Mouse (Mus musculus): ENCODE results near the gene Eps15l1. TPM values are rescaled to one million over a fixed set of nuclear protein-coding genes. Genes with fewer than 3 reads are reported as not detected.
A peak's percentile ranks its signal among the peaks of the same experiment; 100 is the strongest.

The Eps15l1 gene
- polyA plus RNA-seq, 1 experiment from 2014 or later, result 68.0 TPM

GRCm38 (mm10) chr8:72349838-72350237 is 71.4 kb downstream of the Eps15l1 start:
- Histone ChIP-seq H3K4me3 (replicated peaks; ENCODE audit: low read length) (no peak overlapping the region), H3K4me2 (ENCODE audit: low read length) (no peak overlapping the region), H3K4me1 (replicated peaks; ENCODE audit: control insufficient read depth, insufficient read depth, low read length) (no peaks in the 10 kb centered on the region), H3K9ac (replicated peaks; ENCODE audit: low read depth, low read length) (no peak overlapping the region), H3K9me3 (ENCODE audit: control insufficient read depth, low read length) (no peaks in the 10 kb centered on the region), H3K27ac (ENCODE audit: low read length) (no peak overlapping the region), H3K27me3 (replicated peaks; ENCODE audit: control insufficient read depth, insufficient read depth, low read length) (no peaks in the 10 kb centered on the region), H3K36me3 (ENCODE audit: control insufficient read depth, insufficient read depth) (peaks cover 7% of the 10 kb centered on the region; the same call in 1 of the 2 replicates)
- WGBS, result 84% methylated on average over 9 of the region's 9 CpGs
- ATAC-seq, result no peak

GRCm38 (mm10) chr8:72348956-72349355 is 72.3 kb downstream of the Eps15l1 start:
- ATAC-seq, result no peak
- H3K27ac ChIP-seq (ENCODE audit: low read length), result no peak overlapping the region
- H3K9ac ChIP-seq (replicated peaks; ENCODE audit: low read depth, low read length), result no peak overlapping the region
- H3K9me3 ChIP-seq (ENCODE audit: control insufficient read depth, low read length), result no peaks in the 10 kb centered on the region
- 73% methylated on average over 1 of the region's 1 CpGs for WGBS
- peaks cover 9% of the 10 kb centered on the region; the same call in 1 of the 2 replicates for H3K36me3 ChIP-seq (ENCODE audit: control insufficient read depth, insufficient read depth)
- no peaks in the 10 kb centered on the region for H3K27me3 ChIP-seq (replicated peaks; ENCODE audit: control insufficient read depth, insufficient read depth, low read length)
- H3K4me3 ChIP-seq (replicated peaks; ENCODE audit: low read length), result no peak overlapping the region
- H3K4me2 ChIP-seq (ENCODE audit: low read length), result no peak overlapping the region
- no peaks in the 10 kb centered on the region for H3K4me1 ChIP-seq (replicated peaks; ENCODE audit: control insufficient read depth, insufficient read depth, low read length)

GRCm38 (mm10) chr8:72348114-72348513 is 73.1 kb downstream of the Eps15l1 start:
- no peaks in the 10 kb centered on the region for H3K4me1 ChIP-seq (replicated peaks; ENCODE audit: control insufficient read depth, insufficient read depth, low read length)
- WGBS, result 97% methylated on average over 2 of the region's 2 CpGs

GRCm38 (mm10) chr8:72347553-72347952 is 73.7 kb downstream of the Eps15l1 start:
- no peak for ATAC-seq
- Histone ChIP-seq H3K4me3 (replicated peaks; ENCODE audit: low read length) (no peak overlapping the region), H3K4me2 (ENCODE audit: low read length) (no peak overlapping the region), H3K9ac (replicated peaks; ENCODE audit: low read depth, low read length) (no peak overlapping the region), H3K4me1 (replicated peaks; ENCODE audit: control insufficient read depth, insufficient read depth, low read length) (no peaks in the 10 kb centered on the region), H3K27ac (ENCODE audit: low read length) (no peak overlapping the region), H3K27me3 (replicated peaks; ENCODE audit: control insufficient read depth, insufficient read depth, low read length) (no peaks in the 10 kb centered on the region), H3K36me3 (ENCODE audit: control insufficient read depth, insufficient read depth) (peaks cover 16% of the 10 kb centered on the region; the same call in 1 of the 2 replicates), H3K9me3 (ENCODE audit: control insufficient read depth, low read length) (no peaks in the 10 kb centered on the region)
- 84% methylated on average over 1 of the region's 1 CpGs for WGBS

More at GRCm38 (mm10) chr8:72348114-72348513, 73.1 kb downstream of the Eps15l1 start:
- Histone ChIP-seq H3K27ac (ENCODE audit: low read length) (no peak overlapping the region), H3K36me3 (ENCODE audit: control insufficient read depth, insufficient read depth) (peaks cover 14% of the 10 kb centered on the region; the same call in 1 of the 2 replicates), H3K9me3 (ENCODE audit: control insufficient read depth, low read length) (no peaks in the 10 kb centered on the region), H3K9ac (replicated peaks; ENCODE audit: low read depth, low read length) (no peak overlapping the region), H3K4me3 (replicated peaks; ENCODE audit: low read length) (no peak overlapping the region), H3K4me2 (ENCODE audit: low read length) (no peak overlapping the region), H3K27me3 (replicated peaks; ENCODE audit: control insufficient read depth, insufficient read depth, low read length) (no peaks in the 10 kb centered on the region)
- ATAC-seq, result no peak

GRCm38 (mm10) chr8:72343725-72344124 is 77.5 kb downstream of the Eps15l1 start:
- WGBS, result 85% methylated on average over 4 of the region's 4 CpGs
- Histone ChIP-seq H3K4me1 (replicated peaks; ENCODE audit: control insufficient read depth, insufficient read depth, low read length) (no peaks in the 10 kb centered on the region), H3K9me3 (ENCODE audit: control insufficient read depth, low read length) (no peaks in the 10 kb centered on the region), H3K9ac (replicated peaks; ENCODE audit: low read depth, low read length) (no peak overlapping the region), H3K4me3 (replicated peaks; ENCODE audit: low read length) (no peak overlapping the region), H3K4me2 (ENCODE audit: low read length) (no peak overlapping the region), H3K36me3 (ENCODE audit: control insufficient read depth, insufficient read depth) (peaks cover 29% of the 10 kb centered on the region), H3K27ac (ENCODE audit: low read length) (no peak overlapping the region), H3K27me3 (replicated peaks; ENCODE audit: control insufficient read depth, insufficient read depth, low read length) (no peaks in the 10 kb centered on the region)
- ATAC-seq, result no peak

- WGBS, result 90% methylated on average over 5 of the region's 5 CpGs
- ATAC-seq, result peak; percentile 36; the same call in 1 of the 2 replicates
- H3K4me3 ChIP-seq (replicated peaks; ENCODE audit: low read length), result no peak overlapping the region
- no peaks in the 10 kb centered on the region for H3K4me1 ChIP-seq (replicated peaks; ENCODE audit: control insufficient read depth, insufficient read depth, low read length)
- no peaks in the 10 kb centered on the region for H3K9me3 ChIP-seq (ENCODE audit: control insufficient read depth, low read length)
- H3K27ac ChIP-seq (ENCODE audit: low read length), result no peak overlapping the region
- H3K4me2 ChIP-seq (ENCODE audit: low read length), result no peak overlapping the region
- peaks cover 29% of the 10 kb centered on the region for H3K36me3 ChIP-seq (ENCODE audit: control insufficient read depth, insufficient read depth)
- no peaks in the 10 kb centered on the region for H3K27me3 ChIP-seq (replicated peaks; ENCODE audit: control insufficient read depth, insufficient read depth, low read length)
- H3K9ac ChIP-seq (replicated peaks; ENCODE audit: low read depth, low read length), result no peak overlapping the region
Observed at GRCm38 (mm10) chr8:72342556-72343300, 78.5 kb downstream of the Eps15l1 start.

GRCm38 (mm10) chr8:72337034-72337433 is 84.2 kb downstream of the Eps15l1 start:
- H3K4me3 ChIP-seq (replicated peaks; ENCODE audit: low read length), result no peak overlapping the region
- no peaks in the 10 kb centered on the region for H3K27me3 ChIP-seq (replicated peaks; ENCODE audit: control insufficient read depth, insufficient read depth, low read length)
- no peak overlapping the region for H3K27ac ChIP-seq (ENCODE audit: low read length)
- no peaks in the 10 kb centered on the region for H3K4me1 ChIP-seq (replicated peaks; ENCODE audit: control insufficient read depth, insufficient read depth, low read length)
- H3K9ac ChIP-seq (replicated peaks; ENCODE audit: low read depth, low read length), result no peak overlapping the region
- no peaks in the 10 kb centered on the region for H3K9me3 ChIP-seq (ENCODE audit: control insufficient read depth, low read length)
- no peak for ATAC-seq
- no peak overlapping the region for H3K4me2 ChIP-seq (ENCODE audit: low read length)
- H3K36me3 ChIP-seq (ENCODE audit: control insufficient read depth, insufficient read depth), result peaks cover 28% of the 10 kb centered on the region

GRCm38 (mm10) chr8:72336273-72336672 is 85.0 kb downstream of the Eps15l1 start:
- Histone ChIP-seq H3K9ac (replicated peaks; ENCODE audit: low read depth, low read length) (no peak overlapping the region), H3K36me3 (ENCODE audit: control insufficient read depth, insufficient read depth) (peaks cover 27% of the 10 kb centered on the region), H3K9me3 (ENCODE audit: control insufficient read depth, low read length) (no peaks in the 10 kb centered on the region), H3K4me3 (replicated peaks; ENCODE audit: low read length) (no peak overlapping the region), H3K4me2 (ENCODE audit: low read length) (no peak overlapping the region), H3K4me1 (replicated peaks; ENCODE audit: control insufficient read depth, insufficient read depth, low read length) (no peaks in the 10 kb centered on the region), H3K27me3 (replicated peaks; ENCODE audit: control insufficient read depth, insufficient read depth, low read length) (no peaks in the 10 kb centered on the region), H3K27ac (ENCODE audit: low read length) (no peak overlapping the region)
- no peak for ATAC-seq
- WGBS, result 74% methylated on average over 2 of the region's 2 CpGs

GRCm38 (mm10) chr8:72334144-72334641 is 87.1 kb downstream of the Eps15l1 start:
- H3K4me1 ChIP-seq (replicated peaks; ENCODE audit: control insufficient read depth, insufficient read depth, low read length), result no peaks in the 10 kb centered on the region
- ATAC-seq, result no peak
- H3K9ac ChIP-seq (replicated peaks; ENCODE audit: low read depth, low read length), result no peak overlapping the region
- no peaks in the 10 kb centered on the region for H3K27me3 ChIP-seq (replicated peaks; ENCODE audit: control insufficient read depth, insufficient read depth, low read length)
- H3K27ac ChIP-seq (ENCODE audit: low read length), result no peak overlapping the region
- no peak overlapping the region for H3K4me3 ChIP-seq (replicated peaks; ENCODE audit: low read length)
- WGBS, result 67% methylated on average over 4 of the region's 4 CpGs
- peaks cover 12% of the 10 kb centered on the region for H3K36me3 ChIP-seq (ENCODE audit: control insufficient read depth, insufficient read depth)
- no peaks in the 10 kb centered on the region for H3K9me3 ChIP-seq (ENCODE audit: control insufficient read depth, low read length)
- no peak overlapping the region for H3K4me2 ChIP-seq (ENCODE audit: low read length)

All from forebrain, embryonic 16.5 days (tissue).